Mouse (Mus musculus) naive thymus-derived CD4-positive, alpha-beta T cell, adult 2 months (primary cell): Measurements from ENCODE around the gene Mipol1.
"Not testable (repeated sequence)": the region's sequence is repeated elsewhere in the genome, so short reads cannot be mapped to it uniquely, and the experiment has no call there.

ENCODE experiments used
- DNase-seq: peaks from one replicate; pipeline ENCODE4 v3.0.0-alpha.2; 2011; ENCODE audit warnings: low read depth

The Mipol1 gene

DNA sequence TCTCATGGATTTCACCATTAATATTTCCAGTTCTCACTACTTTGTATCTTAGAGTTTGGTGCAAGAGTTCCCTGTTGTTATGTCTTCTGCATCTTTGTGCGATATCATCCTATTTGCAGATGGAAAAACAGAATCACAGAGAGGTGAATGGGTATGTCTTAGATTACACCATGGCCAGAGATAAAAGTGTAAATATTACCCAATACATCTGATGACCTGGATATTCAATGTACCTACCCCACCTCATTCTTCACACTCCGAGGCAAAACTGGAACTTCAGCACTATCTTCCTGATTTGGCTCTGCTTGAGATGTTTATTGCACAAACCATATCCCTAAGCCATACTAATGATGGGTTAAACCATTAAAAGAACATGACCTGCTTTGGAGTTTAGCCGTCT lies 198.0 kb downstream of the Mipol1 start:
- no peak for DNase-seq

DNA sequence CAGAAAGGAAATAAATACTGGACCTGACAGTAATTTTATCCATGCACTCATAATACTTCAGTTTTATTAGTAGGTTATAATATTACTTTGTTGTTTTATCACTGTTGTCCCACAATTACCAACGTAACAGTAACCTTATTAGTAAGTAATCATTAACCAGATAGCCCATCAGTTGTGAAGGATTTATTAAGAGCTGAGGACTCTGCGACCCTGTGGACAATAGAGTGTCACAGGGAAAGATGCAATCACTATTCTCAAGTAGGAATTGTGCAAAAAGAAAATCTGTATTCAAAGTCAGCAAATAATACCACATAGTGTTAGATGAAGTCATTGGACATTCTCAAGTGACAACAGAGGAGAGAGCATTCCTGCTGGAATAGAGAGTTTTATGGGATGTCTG lies 198.5 kb downstream of the Mipol1 start:
- no peak for DNase-seq

DNA sequence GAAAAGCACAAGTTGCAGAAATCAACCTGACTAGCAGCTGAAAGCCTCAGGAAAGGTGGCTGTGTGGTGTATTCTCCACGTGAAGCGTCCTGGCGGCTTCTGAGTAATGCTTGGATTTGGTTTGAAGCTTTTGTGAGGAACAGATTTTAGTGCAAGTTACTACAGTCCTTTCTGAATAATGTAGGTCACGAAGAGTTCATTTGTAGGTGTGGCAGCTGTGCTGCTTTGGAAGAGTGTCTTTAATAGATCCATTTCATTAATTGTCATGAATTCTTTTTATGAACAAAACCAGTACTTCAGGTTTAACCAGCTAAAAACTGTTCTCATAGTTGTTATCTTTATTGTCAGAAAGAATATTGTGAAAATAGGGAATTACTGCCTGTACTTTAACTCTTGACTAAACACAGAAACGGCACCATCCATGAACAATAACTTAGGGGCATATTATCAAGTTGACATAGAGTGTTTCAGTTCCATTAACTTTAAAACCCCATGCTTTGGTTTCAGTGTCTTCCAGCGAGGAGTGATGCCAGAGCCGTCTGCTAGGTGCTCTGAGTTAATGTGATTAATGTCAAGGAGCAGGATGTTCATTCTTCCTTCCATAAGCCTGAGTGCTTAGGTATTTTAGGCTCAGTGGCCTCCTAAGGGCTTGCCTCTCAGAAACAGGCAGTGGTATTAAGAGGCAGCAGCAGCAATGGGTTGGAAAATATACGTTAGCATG lies 206.9 kb downstream of the Mipol1 start:
- DNase-seq = not testable (repeated sequence)

DNA sequence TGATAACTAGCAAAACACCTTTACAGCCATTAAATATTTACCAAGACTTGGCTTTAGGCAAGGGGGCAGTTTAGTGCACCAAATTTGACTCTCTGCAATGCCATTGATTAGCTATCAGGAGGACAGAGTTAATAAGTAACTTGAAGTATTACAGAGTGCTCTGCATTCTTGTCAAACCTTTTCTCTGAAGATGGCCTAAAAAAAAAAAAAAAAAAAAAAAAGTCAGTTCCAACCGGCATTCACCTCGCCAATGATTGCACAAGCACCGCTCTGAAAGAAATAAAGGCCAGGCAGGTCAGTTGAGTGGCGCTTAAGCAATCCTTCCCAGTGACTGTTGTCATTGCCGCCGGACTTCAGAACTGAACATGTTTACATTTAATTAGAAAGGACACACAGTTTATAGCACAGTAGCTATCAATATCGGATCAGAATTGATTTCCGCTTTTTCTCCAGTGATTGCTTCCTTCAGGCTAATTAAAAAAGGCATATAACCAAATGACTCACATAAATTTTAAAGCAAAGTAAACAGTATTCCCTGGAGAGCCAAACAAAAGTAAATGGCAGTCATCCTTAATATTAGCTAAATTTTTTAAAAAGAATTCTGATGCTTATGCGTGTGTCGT lies 214.2 kb downstream of the Mipol1 start:
- no peak for DNase-seq

DNA sequence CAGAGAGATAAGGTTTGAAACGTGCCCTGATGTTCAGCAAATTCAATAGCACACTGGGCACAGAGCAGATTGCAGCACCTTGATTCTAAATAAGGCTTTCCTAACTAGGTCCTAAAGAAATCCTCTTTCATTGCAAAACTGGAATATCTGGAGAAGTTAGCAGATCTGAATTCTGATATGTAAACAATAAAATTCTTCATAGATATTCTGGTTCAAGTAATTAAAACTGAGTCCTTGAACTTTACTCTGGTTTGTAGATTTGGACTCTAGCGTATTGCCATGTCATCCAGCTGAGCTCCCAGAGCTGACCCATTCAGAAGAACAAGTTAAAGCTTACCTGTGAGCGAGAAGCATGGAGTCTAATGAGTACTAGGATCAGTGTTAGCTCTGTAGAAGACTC lies 217.1 kb downstream of the Mipol1 start:
- no peak for DNase-seq

DNA sequence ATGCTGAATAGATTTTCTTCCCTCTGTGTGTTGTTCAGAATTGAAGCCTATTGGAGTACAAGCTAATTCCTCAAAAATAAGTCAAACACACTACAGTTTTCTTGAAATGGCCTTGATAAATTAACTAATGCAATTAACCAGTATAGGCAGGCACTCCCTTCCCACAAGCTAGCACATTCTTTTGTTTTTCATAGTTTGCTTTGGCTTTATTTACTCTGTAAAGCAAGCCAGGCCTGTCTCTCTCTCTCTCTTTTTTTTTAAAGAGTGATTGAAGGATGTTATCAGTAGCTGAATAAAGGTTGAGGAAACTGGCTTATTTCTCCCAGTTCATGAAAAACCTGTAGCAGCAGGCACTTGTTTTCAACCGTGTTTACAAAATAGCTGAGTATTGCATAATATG lies 219.1 kb downstream of the Mipol1 start:
- DNase-seq = no peak

DNA sequence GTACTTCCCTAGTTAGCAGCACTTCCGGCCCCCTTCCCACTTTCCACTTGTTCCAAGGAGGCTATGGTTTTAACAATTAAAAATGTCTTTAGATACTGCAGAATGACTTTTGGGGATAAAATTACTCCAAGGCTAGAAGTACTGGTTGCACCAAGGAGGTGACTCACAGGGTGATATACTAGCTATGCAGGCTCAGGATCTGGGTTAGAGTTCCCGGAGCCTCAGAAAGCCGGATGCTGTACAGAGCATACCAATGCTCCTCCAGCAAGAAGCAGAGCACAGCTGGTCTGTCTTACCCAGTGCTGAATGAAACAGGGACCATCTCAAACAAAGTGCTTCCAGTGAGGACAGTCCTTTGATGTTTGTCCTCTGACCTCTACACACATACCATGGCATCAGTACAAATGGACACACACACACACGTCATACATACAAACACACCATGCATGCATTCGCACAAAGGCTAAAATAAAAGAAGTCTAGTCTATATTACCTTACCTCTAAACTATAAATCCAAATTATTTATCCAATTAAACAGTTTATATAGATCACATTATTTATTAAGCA lies 219.9 kb downstream of the Mipol1 start:
- no peak for DNase-seq

DNA sequence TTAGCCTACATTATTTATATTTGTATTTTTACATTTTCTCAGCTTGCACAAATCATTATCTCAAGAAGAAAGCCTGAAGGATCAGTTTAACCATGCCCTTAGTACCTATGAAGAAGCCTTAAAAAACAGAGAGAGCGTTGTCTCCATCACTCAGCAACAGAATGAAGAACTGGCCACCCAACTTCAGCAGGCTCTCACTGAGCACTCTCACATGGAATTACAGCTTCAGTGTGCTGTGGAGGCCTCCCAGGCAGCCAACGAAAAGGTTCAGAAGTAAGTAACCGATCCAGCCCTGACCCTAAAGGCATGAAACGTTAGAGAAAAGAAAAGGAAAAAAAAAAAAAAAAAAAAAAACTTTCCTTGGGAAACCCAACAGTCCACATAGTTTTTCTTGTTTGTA lies 226.7 kb downstream of the Mipol1 start:
- DNase-seq = no peak

DNA sequence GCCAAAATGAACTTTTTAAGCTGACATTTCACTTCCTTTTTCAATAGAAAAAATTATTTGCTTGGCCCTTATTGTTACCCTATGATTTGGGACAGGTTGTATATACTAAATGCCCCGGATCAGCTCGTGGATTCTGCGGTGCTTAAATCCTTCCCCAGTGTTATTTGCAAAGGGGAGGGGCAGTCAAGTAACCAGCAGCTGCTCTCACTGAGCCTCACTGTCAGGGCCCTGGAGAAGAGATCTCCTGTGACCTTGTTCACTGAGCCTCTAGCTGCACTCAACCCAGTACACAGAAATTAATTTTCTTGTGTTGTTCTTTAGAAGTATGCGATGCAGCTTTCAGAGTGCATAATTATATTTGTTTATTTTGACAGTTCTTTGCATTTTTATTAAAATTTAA lies 227.1 kb downstream of the Mipol1 start:
- no peak for DNase-seq

DNA sequence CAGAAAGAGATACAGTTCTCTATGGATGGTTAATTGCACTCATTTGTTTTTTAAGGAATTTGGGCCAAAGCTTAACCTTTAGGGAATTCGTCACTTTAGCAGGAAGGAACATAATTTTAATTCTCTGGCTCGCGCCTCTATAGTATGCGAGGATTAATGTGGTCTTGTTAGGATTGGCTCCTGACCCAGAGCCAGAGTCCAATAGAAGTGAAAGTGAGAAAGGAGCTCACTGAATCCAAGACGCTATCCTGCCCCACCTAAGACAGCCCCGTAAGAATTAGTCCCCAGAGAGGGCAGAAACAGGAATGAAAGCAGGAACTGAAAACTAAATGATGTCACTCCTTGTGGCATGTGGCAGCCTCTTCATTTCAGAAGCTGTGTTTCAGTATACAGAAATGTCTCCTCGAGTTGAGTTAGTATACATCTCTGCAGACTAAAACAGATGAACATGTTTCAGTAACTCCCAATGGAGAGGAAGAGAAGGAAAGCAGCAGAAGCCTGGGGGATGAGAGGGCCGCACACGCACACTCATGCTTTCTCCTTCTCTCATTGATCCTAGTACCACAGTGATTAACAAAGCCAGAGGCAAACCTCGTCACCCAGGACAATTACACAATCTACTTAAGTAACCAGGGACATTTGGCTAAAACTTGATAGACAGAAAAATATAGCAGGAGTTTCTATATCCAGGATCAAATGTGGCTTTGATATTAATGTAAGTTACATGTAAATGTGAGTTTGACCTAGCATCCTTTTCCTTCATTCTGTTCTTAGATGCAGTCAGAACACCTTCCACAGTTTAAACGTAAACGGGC lies 234.5 kb downstream of the Mipol1 start:
- DNase-seq = no peak

DNA sequence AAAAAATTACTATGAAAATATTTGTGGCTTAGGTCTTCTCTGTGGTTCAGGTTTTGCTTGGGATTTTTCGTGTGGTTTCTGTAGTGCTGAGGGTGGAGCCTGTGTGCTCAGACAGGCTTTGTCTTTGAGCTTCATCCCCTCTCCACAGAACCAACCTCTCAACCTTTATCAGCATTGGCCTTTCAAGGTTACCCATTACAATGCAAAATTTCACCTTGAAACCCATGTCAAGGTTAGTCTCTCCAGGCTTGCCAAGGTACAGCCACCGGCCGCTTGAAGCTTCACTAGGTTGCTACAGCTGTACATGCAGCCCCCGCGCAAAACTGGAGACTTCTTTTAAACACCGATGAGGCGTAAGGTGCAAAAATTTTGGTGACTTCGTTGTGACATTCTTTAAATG lies 241.6 kb downstream of the Mipol1 start:
- no peak for DNase-seq

DNA sequence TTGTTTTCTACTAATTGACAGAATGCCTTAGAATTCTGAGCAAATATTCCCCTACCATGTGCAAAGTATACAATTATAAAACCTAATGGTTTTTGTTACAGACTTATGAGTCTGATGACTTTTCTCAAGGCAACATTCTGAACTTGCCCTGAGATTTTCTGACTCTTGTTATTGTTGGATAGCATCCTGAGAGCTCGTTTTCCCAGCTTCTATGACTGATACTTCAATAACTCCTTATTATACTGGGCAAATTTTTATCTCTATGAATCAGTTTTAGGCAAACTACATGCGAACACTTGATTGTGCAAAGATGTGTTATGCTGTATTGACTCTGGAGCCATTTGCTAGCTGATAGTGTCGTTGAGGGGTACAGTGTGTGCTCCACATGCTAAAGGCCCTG lies 246.6 kb downstream of the Mipol1 start:
- no peak for DNase-seq

DNA sequence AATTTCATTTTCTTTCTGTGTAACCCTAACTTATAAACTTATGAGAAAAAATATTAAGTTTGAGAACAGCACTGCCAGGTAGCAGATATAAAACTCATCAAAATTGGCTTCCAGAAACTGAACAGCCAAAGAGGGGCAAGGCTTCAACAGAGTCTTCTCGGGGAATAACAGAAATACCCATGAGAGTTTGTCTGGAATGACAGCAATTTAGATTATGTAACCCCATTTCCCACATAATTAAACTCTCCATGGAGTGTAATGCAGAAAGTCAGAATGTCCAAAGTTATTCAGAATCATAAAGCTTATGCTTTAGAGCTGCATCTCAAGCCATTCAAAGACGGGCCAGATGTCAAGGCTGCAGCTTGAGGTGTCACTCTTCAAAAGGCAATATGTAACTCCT lies 251.6 kb downstream of the Mipol1 start:
- DNase-seq = no peak

DNA sequence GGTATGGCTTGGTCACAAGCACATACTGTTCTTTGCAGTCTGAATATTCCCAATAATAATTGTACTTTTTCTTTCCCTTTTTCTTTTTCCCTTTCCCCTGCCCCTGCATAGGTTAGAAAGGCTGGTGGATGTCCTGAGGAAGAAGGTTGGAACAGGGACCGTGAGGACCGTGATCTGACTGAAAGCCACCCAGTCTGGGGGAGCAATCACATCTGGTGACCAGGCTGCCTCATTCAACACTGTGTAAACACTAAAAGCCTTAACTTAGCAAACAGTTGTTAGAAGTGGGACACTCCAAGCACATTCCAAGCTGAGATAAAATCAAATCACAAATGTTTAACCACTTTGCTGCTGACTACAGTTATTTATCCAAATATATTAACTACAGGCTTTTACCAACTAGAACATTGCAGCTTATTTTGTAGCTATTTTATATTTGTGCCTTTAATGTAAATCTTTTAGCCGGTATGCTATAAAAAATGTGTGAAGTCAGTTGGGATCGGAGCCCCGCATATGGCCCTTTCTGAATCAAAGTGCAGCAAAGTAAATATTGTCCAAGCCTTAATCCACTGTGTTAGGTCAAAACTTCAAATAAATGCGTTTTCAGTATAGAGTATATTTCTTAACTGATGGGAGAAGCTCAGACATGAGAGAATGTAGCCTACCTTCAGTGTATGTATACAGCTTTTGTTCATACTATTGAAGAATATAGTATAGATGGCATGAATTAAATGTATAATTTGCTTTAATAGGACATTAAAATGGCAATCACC lies 266.3 kb downstream of the Mipol1 start:
- DNase-seq = no peak

DNA sequence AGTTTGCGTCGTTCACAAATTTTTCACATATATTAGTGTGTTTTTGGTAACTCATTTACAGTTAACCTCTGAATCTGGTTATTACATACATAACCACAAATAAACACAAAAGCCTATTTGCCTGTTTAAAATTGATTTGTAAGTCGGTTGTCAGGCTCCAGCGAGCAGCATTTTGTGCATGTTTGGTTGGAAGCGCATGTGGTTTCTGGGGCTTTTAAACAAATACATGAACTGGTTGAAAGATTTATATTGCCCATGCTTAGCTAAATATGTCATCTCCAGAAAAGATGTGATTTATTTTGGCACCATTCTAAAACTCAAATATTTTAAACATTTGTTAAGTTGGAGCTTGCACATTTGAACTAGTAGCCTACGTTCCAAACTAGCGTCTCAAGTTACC lies 270.0 kb downstream of the Mipol1 start:
- DNase-seq = no peak

DNA sequence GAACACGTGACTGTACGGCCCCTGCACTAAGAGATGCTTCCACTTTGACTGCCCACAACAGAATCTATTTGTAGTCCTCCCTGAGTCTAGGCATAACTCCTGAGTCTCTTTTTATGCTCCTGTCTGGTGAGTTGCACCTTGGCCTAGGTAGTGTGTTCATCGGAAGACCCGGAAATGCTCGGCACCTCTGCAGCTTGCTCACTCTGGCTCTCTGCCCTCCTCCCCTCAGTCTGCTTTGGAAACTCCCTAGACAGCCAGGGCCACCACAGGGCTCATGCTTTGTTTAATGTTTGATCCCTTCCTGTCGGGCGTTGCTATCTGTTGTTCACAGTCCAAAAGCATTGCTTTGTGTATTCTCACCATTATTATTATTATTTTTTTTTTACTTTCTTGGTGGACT lies 275.1 kb downstream of the Mipol1 start:
- no peak for DNase-seq

DNA sequence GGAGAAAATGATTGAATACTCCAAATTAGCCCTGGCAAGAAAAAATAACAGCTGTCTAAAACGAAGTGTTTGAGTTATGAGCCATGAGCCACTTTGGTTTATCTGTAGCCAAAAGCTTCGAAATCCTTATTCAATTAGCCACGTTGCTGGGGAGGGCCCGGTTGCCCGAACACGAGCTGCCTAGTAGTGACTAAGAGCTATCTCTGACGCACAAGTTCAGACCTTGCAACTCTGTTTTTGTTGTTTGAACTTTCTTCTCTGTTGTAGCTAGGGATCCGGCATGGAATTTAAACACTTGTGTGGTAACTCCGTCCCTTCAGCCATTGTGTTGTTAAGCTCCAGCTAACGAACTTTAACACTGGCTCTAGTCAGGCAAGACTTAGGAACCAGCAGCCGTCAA lies 278.7 kb downstream of the Mipol1 start:
- no peak for DNase-seq

DNA sequence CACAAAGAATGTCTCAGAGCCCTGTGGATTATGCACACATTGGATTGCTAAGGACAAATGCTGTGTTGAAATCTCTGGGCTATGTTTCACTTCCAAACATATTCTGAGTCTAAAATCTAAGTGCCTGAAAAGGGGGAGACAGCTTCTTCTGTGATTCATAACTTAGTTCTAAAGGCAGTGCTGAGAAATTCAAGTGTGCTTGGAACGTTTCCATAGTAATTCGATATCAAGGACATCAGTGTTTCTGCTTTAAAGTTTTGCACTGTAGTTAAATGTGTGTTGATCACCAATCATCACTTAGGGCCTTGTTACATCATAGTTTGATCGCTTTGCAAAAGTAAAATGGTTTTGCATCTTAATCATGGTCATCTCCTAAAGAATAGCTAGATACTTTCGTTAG lies 279.5 kb downstream of the Mipol1 start:
- DNase-seq = no peak

DNA sequence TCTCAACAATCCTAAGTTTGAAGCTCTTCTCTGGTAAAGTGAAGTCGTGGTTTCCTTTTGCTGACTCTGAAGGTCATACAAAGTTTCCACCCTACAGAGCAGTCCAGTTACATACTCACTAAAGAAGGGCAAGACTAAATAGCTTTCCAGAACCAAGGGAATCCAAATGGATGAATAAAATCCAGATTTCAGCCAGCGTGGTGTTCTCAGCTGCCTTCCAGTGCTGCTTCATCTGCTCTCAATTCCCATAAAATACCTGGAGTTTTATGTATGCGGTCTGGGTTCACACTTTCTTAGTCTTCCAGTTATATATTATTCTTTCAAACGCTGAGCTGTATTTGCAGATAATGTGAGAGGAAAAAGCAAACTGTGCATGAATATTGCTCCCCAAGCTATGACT lies 280.9 kb downstream of the Mipol1 start:
- DNase-seq = no peak

DNA sequence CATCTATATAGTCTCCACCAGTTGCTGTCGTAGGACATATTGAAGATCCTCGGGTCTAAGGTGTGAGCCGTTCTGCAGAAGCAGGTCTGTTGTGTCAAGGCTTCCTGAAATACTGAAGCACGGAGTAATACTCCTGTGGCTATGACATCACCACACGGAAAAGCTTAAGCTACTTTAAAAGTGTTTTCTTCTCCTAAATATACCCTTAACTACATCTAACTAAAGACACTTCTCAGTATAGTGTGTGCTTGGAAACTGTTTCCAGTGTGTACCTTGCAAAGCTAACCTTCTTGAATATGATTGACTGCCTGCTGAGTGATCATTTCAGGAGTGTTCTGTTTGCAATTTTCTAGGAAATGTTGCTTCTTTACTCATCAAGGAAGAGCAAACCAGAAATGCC lies 281.3 kb downstream of the Mipol1 start:
- no peak for DNase-seq

DNA sequence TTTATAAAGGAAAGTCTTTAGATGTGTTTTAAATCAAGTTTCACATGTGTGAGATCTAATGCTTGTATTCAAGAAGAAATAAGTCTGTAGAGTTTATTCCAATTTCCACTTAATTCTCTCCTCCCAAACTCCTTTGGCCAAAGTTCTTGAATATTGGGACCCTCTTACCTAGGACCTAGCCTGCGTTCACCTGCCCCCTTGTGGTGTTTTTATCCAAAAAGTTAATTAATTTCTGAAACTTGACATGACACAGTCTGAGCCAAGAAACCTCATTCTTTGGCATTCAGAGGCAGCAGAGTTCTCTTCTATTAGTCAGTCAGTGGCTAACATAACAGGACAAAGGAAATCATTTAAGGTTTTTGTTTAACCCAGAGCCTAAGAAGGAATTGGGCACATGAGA lies 284.3 kb downstream of the Mipol1 start:
- no peak for DNase-seq

DNA sequence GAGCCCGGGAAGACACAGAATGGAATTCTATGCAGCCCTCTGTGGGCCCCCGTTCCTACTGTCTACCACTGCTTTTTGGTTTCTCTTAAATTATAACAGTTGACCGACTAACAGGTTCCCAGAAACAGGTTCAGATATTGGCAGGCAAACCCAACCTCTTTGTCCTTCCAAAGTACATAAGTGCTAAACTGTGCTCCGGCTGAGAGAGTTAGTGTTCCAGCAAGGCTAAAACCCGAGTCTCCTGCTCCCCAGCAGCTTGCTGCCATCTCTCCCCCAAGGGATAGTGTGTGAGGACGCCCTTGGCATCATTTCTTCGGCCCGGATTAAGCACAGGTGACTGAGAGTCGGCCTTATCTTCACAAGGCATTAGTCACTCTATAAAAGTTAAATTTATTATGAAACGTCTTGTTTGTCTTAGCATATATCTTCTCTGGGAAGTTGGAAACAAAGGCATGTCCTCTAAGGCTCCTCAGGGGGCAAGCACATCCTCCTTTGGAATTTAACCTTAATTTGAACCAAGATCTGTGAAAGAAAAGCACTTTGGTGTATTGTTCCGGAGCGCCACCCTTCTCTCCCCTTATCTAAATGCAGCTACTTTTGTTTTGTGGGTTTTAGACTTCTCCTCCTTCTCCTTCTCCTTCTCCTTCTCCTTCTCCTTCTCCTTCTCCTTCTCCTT lies 285.6 kb downstream of the Mipol1 start:
- DNase-seq = no peak
